Mouse (Mus musculus) midbrain, embryonic 11.5 days (tissue): ENCODE measurements around the gene Cd244a. TPM values are rescaled to one million over a fixed set of nuclear protein-coding genes. Genes with fewer than 3 reads are reported as not detected.

ENCODE experiments used
- ATAC-seq: fragments of 200-750 bp; cut with Nextera tagmentation; 2 replicates; pipeline ENCODE4 v1.8.0; 2017; ENCODE audit warnings: moderate TSS enrichment, moderate library complexity; ENCODE audit not compliant: low FRiP score
- DNase-seq: peaks from one replicate; pipeline ENCODE4 v3.0.0; 2015; ENCODE audit warnings: low spot score; ENCODE audit errors: missing footprints
- H3K27ac ChIP-seq: fragments of 300-500 bp; sonication (generic); 2 replicates; pipeline ENCODE4 v1.5.1; 2014; ENCODE audit warnings: low read depth, low read length
- H3K27me3 ChIP-seq: fragments of 300-500 bp; sonication (generic); 2 replicates; pipeline ENCODE4 v1.6.1; 2014; ENCODE audit warnings: mild to moderate bottlenecking, low read length, moderate library complexity, mixed read lengths; ENCODE audit not compliant: control insufficient read depth, insufficient read depth
- H3K36me3 ChIP-seq: fragments of 300-500 bp; sonication (generic); 2 replicates; pipeline ENCODE4 v1.6.1; 2014; ENCODE audit warnings: mild to moderate bottlenecking, low read length, moderate library complexity, mixed read lengths; ENCODE audit not compliant: control insufficient read depth, insufficient read depth
- H3K4me1 ChIP-seq: fragments of 300-500 bp; sonication (generic); 2 replicates; pipeline ENCODE4 v1.6.1; 2014; ENCODE audit warnings: low read length; ENCODE audit not compliant: control insufficient read depth, insufficient read depth
- H3K4me2 ChIP-seq: fragments of 300-500 bp; sonication (generic); 2 replicates; pipeline ENCODE4 v1.6.1; 2014; ENCODE audit warnings: mild to moderate bottlenecking, moderate library complexity
- H3K4me3 ChIP-seq: fragments of 300-500 bp; sonication (generic); 2 replicates; pipeline ENCODE4 v1.5.1; 2014; ENCODE audit warnings: low read depth, low read length
- H3K9ac ChIP-seq: fragments of 300-500 bp; sonication (generic); 2 replicates; pipeline ENCODE4 v1.6.1; 2014; ENCODE audit warnings: low read length
- H3K9me3 ChIP-seq: fragments of 300-500 bp; sonication (generic); 2 replicates; pipeline ENCODE4 v1.6.1; 2016; ENCODE audit warnings: low read length; ENCODE audit not compliant: control insufficient read depth
- WGBS: fragments of 180-500 bp; shearing (Covaris S2); extraction: QIAGEN DNeasy Blood & Tissue Kit; methylation state at CpG from one replicate; pipeline ENCODE4 v1.1.7; 2014; 5-methylcytosine and 5-hydroxymethylcytosine counted together
- polyA plus RNA-seq: library from polyadenylated mRNA; unstranded; fragments of >200 nt; fragmentation: Nextera tagmentation; extraction: Ambion mirVana; gene quantifications from 2 replicates; pipeline ENCODE4 v1.2.1, GENCODE M21; 2014

Cd244a gene
- polyA plus RNA-seq, 1 experiment from 2014 or later, result not detected

- Histone ChIP-seq H3K4me2 (no peak overlapping the region), H3K27ac (no peak overlapping the region), H3K27me3 (no peaks in the 10 kb centered on the region), H3K4me3 (no peak overlapping the region), H3K4me1 (no peaks in the 10 kb centered on the region), H3K36me3 (no peaks in the 10 kb centered on the region), H3K9ac (no peak overlapping the region), H3K9me3 (no peaks in the 10 kb centered on the region)
- ATAC-seq (no peak), DNase-seq (no peak)
- WGBS, result 64% methylated on average over 1 of the region's 1 CpGs
These were observed 51.8 kb downstream of the Cd244a start for GRCm38 (mm10) chr1:171610781-171611180.

- no peak for DNase-seq
These were observed 55.0 kb downstream of the Cd244a start for GRCm38 (mm10) chr1:171613962-171614361.

DNA sequence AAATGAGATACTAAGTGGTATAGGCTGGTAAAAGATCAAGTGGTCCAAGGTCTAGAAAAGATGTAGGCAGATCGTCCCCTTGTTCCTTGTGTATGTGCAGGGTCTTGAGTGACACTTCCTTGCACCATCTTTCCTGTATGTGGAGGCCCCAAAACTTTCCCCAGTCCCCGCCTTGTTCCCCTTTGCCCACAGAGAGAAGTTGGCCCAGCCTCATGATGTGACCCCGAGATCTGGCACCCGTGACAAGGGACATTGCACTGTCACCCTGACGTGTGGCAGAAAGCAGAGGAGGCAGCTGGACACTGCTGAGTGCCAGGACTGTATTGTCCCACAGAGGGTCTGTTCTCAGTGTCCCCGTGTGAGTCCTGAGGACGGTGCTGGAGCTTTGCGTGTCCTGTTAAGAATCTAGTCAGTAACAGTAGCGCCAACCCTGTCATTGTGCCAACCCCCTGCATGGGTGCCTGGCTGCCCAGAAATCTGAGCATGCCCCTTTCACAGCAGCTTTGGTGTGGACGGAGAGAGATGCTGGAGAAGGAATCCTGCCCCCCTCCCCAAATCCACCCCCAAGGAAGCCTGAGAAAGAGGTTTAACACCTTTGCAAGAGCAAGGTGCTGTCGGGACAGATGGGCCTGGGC, 58.0 kb downstream of the Cd244a start:
- Histone ChIP-seq H3K9me3 (no peaks in the 10 kb centered on the region), H3K36me3 (no peaks in the 10 kb centered on the region), H3K4me1 (no peaks in the 10 kb centered on the region), H3K9ac (no peak overlapping the region), H3K4me3 (no peak overlapping the region), H3K27me3 (no peaks in the 10 kb centered on the region), H3K4me2 (no peak overlapping the region), H3K27ac (no peak overlapping the region)
- WGBS, result 88% methylated on average over 11 of the region's 11 CpGs
- DNase-seq, result no peak
- no peak for ATAC-seq

More at GRCm38 (mm10) chr1:171613962-171614361, 55.0 kb downstream of the Cd244a start:
- 41% methylated on average over 2 of the region's 2 CpGs for WGBS
- no peaks in the 10 kb centered on the region for H3K27me3 ChIP-seq
- H3K4me3 ChIP-seq, result no peak overlapping the region
- no peaks in the 10 kb centered on the region for H3K9me3 ChIP-seq
- no peaks in the 10 kb centered on the region for H3K4me1 ChIP-seq
- no peaks in the 10 kb centered on the region for H3K36me3 ChIP-seq
- H3K4me2 ChIP-seq, result no peak overlapping the region
- H3K9ac ChIP-seq, result no peak overlapping the region
- no peak for ATAC-seq
- no peak overlapping the region for H3K27ac ChIP-seq

DNA sequence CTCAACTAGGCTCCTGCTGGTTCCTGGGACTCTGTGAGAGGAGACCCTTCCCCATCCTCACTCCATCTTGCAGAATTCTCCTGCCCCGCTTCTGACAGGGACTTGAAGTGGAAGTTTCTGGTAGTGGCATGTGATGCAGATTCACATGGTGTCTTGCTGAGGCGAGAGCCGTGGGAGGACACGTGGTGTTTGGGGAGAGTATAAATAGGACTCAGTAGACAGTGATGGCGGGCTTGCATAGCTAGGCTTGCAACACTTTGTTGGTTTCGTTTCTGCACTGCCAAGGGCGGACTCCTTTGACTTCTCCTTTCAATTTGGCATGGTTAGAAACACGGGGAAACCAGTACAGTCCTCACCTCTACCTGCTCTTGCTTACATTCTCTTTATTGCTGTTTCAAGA, 60.0 kb downstream of the Cd244a start:
- Histone ChIP-seq H3K27ac (no peak overlapping the region), H3K4me2 (no peak overlapping the region), H3K4me1 (no peaks in the 10 kb centered on the region), H3K9me3 (no peaks in the 10 kb centered on the region), H3K36me3 (no peaks in the 10 kb centered on the region), H3K9ac (no peak overlapping the region), H3K27me3 (no peaks in the 10 kb centered on the region), H3K4me3 (no peak overlapping the region)
- DNase-seq, result no peak
- no peak for ATAC-seq
- WGBS, result 83% methylated on average over 8 of the region's 8 CpGs

DNA sequence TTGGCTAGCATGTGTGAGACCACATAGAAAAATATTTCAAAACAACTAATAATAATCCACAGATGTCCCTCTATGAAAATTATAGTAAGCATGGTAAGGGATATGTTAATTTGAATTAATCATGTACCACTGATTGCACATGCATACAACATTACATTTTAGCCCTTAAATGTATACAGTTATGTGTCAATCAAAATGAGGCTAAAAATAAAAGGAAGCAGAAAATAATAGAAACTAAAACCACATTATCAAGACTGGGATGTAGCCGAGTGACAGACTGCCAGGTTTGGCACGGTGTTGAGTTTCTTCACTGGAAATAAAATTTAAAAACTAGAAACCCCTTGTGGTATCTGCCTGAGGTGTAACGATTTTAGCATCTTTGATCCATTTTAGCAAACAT, 60.7 kb downstream of the Cd244a start:
- Histone ChIP-seq H3K27me3 (no peaks in the 10 kb centered on the region), H3K27ac (no peak overlapping the region), H3K4me3 (no peak overlapping the region), H3K9me3 (no peaks in the 10 kb centered on the region), H3K4me1 (no peaks in the 10 kb centered on the region), H3K9ac (no peak overlapping the region), H3K4me2 (no peak overlapping the region), H3K36me3 (no peaks in the 10 kb centered on the region)
- no peak for DNase-seq
- ATAC-seq, result no peak
- WGBS, result 91% methylated on average over 3 of the region's 3 CpGs

DNA sequence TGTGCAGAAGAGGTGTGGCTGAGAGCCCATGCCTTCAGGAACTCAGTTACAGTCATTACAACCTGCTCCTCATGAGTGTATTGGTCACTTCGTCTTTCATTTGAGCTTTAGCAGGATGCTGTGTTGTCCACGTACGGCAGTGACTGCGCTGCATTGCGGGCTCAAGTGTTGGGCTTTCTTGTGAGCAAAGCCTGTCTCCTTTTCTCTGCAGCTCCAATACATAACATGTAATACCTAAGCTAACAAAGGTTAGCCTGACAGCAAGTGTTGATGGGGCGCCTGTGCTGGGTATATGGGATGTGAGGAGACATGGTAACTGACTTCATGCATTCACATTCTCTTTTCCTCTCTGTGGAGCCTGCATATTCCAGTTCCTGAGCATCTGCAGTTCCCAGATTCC, 61.1 kb downstream of the Cd244a start:
- H3K36me3 ChIP-seq, result no peaks in the 10 kb centered on the region

GRCm38 (mm10) chr1:171627801-171628200, 68.8 kb downstream of the Cd244a start:
- WGBS, result 84% methylated on average over 3 of the region's 3 CpGs
- DNase-seq (no peak), ATAC-seq (no peak)
- H3K4me1 ChIP-seq, result no peaks in the 10 kb centered on the region
- no peak overlapping the region for H3K9ac ChIP-seq
- no peak overlapping the region for H3K4me3 ChIP-seq
- H3K27me3 ChIP-seq, result no peaks in the 10 kb centered on the region
- H3K36me3 ChIP-seq, result no peaks in the 10 kb centered on the region
- no peak overlapping the region for H3K4me2 ChIP-seq
- no peaks in the 10 kb centered on the region for H3K9me3 ChIP-seq
- H3K27ac ChIP-seq, result no peak overlapping the region

More for the DNA sequence above, 61.1 kb downstream of the Cd244a start:
- H3K4me1 ChIP-seq, result no peaks in the 10 kb centered on the region
- H3K9me3 ChIP-seq, result no peaks in the 10 kb centered on the region
- no peak overlapping the region for H3K9ac ChIP-seq
- ATAC-seq (no peak), DNase-seq (no peak)
- H3K4me3 ChIP-seq, result no peak overlapping the region
- no peaks in the 10 kb centered on the region for H3K27me3 ChIP-seq
- WGBS, result 94% methylated on average over 6 of the region's 6 CpGs
- no peak overlapping the region for H3K27ac ChIP-seq
- no peak overlapping the region for H3K4me2 ChIP-seq

GRCm38 (mm10) chr1:171629168-171629567, 70.2 kb downstream of the Cd244a start:
- no peak for ATAC-seq
- H3K4me1 ChIP-seq, result no peaks in the 10 kb centered on the region
- no peak overlapping the region for H3K27ac ChIP-seq
- no peak overlapping the region for H3K4me3 ChIP-seq
- no peaks in the 10 kb centered on the region for H3K9me3 ChIP-seq
- H3K4me2 ChIP-seq, result no peak overlapping the region
- no peak for DNase-seq
- WGBS, result 82% methylated on average over 6 of the region's 6 CpGs
- H3K36me3 ChIP-seq, result no peaks in the 10 kb centered on the region
- H3K27me3 ChIP-seq, result no peaks in the 10 kb centered on the region
- no peak overlapping the region for H3K9ac ChIP-seq

DNA sequence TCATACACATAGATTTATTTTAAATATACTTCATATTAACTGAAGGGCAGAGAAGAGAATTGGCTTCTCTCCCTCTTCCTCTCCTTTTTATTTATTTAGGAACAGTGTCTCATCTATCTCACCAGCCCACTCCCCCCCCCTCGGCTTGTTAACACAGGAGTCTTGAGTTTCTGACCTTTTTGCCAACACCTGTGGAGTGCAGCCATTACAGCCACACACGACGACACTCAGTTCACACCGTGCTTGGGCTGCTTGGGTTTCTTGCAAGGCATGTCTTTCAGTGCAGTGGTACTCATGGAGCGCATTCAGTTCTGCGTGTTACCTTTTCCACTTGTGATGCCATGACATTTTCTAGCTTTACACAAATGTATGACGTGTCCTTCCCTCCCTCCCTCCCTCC, 71.0 kb downstream of the Cd244a start:
- Histone ChIP-seq H3K4me2 (no peak overlapping the region), H3K9me3 (no peaks in the 10 kb centered on the region), H3K4me3 (no peak overlapping the region), H3K27me3 (no peaks in the 10 kb centered on the region), H3K36me3 (no peaks in the 10 kb centered on the region), H3K9ac (no peak overlapping the region), H3K27ac (no peak overlapping the region), H3K4me1 (no peaks in the 10 kb centered on the region)
- WGBS, result 84% methylated on average over 7 of the region's 7 CpGs
- DNase-seq (no peak), ATAC-seq (no peak)
